Mouse (Mus musculus) frontal cortex, postnatal 14 days (tissue): ENCODE results near the gene Fanca.
A peak's percentile ranks its signal among the peaks of the same experiment; 100 is the strongest.

Source experiments
- DNase-seq, 2 experiments: peaks; one replicate each; pipeline ENCODE4 v3.0.0; 2022; ENCODE audit warnings: low spot score in 2 of 2

Gene Fanca

GRCm38 (mm10) chr8:123318467-123318911, at the start of gene Fanca:
Gene Fanca, minus strand, starts transcription at chr8:123318576.
- DNase-seq, result peak; percentile 77 to 88

DNA sequence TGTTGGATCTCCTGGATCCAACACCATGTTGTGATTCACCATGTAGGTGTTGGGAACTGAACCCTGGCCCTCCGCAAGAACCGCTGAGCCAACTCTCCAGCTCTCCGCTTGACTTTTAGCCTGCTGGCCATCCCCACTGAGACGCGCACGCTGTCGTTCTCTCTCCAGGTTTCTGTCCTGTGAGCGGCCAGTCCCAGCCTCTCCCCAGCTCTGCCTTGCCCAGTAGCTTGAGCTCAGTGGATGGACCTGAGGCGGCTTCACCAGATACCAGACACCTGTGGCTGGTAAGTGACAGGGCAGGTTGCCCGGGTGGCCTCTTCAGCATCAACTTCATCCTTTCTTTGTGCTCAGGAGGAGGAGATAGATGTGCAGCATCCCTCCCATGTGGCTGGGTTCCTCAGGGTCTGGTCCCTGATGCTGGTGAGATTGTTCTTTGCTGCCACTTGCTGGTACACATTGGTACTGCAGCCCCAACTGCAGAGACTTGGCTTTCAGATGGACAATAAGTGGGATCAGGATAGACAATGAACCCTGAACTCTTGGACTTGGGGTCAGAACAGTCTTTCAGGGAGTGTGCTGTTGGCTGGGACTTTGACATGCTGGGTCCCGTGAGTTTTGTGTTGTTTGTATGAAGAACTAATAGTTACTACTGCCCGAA, 42.8 kb upstream of the Fanca start:
- DNase-seq, result peak; percentile 61 to 83

DNA sequence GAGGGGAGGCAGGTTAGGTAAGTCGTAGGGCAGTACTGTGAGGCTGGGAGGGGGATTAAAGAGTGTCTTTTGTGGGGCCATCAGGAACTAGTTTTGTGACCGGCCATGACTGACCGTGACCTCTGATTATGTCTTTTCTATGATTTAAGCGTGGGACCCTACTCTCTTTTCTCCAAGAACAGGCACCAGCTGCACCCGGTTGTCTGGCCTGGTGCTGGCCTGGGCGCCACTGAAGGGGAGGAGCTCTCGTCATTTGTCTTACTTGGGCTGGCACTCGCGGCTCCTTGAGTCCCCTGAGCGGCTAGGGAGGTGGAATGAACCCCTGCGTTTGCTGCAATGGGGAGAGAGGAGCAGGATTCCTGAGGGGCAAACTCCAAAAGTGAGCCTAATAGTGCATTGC, 34.8 kb upstream of the Fanca start:
- DNase-seq, result no peak

- DNase-seq, result peak in 1 of 2 experiments; percentile 47
Measured at GRCm38 (mm10) chr8:123352786-123353185, 34.4 kb upstream of the Fanca start.

DNA sequence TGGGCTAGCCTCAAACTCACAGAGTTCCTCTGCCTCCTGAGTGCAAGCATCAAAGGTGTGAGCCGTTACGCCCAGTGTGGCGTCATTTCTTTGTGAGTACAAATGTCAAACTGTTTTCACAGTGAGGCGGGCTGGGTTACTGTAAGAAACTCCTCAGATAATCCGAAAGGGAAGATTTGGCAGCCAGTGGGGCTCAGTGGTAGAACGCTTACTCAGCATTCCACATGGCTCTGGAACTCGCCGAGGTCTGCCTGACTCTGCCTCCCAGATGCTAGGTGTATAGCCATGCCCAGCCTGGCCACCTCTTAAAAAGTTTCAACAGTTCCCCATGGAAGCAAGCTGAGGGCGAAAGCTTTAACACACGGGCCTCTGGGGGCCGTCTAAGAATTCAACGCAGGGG, 33.7 kb upstream of the Fanca start:
- DNase-seq, result no peak

GRCm38 (mm10) chr8:123349073-123349472, 30.7 kb upstream of the Fanca start:
- no peak for DNase-seq

DNA sequence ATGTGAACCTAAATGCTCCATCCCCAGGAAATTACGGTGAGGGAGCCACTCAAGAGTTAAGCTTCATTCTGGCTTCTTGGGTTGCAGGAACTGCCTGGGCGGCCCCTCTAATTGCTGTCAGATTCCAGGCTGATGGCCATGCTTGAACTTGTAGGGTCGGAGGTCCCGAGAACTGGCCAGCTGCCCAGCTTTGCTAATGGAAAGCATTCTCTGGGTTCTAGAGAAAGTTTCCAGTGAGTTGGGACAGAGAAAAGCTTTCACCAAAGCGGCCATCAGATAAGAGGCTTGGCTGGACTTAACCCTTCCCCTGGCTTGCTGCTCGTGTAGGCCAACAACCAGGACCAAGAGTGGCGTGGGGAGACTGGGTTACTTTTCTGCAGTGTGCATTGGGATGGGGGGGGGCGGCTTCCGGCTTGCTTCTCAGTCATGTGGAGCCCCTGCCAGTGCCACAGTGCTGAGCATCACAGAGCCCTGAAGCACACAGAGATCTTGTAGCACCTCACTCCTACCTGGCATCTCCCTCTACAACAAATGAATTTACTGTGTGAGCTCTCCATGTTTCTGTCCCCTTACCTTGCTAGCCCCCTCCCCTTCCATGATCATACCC, 30.0 kb upstream of the Fanca start:
- no peak for DNase-seq

DNA sequence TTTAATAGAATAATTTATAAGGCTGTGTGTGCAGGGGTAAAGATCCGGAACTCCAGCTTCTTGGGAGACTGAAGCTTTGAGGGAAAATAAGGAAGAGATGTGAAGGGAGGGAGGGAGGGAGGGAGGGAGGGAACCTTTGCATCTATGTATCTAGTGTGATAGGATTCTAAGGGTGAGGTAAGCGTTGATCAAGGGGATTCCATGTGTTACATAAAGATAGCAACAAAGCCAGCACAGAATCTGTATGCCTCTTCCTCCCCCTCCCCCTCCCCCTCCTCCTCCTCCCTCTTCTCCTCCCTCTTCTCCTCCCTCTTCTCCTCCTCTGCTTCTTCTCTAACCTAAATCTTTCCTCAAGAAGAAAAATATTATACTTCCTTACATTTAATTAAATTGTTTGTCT, 28.9 kb upstream of the Fanca start:
- DNase-seq, result no peak

GRCm38 (mm10) chr8:123345856-123346255, 27.5 kb upstream of the Fanca start:
- DNase-seq, result no peak

- no peak for DNase-seq
Measured at GRCm38 (mm10) chr8:123345135-123345534, 26.8 kb upstream of the Fanca start.

- no peak for DNase-seq
Measured at GRCm38 (mm10) chr8:123343422-123343821, 25.0 kb upstream of the Fanca start.

GRCm38 (mm10) chr8:123342911-123343310, 24.5 kb upstream of the Fanca start:
- no peak for DNase-seq

- no peak for DNase-seq
Measured at GRCm38 (mm10) chr8:123342253-123342652, 23.9 kb upstream of the Fanca start.

- no peak for DNase-seq
Measured at GRCm38 (mm10) chr8:123341040-123342015, 23.0 kb upstream of the Fanca start.

GRCm38 (mm10) chr8:123340071-123340470, 21.7 kb upstream of the Fanca start:
- DNase-seq, result no peak

DNA sequence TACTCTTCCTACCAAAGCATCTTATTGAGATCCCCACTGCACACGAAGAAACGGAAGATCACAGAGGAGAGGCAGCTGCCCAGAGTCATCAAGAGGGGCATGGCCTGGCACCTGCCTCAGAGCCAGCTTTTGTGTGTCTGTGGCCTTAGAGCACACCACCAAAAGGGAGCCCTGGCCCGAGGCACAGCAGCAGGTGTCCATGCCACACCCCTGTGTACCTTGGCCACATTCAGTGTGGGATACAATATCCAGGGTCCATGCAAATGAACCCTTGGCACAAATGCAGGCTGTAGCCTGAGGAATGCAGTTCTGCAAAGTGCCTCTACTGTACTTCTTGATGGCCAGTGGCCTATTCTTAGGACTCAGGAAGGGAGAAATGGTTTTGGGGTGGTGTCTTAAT, 19.1 kb upstream of the Fanca start:
- no peak for DNase-seq

GRCm38 (mm10) chr8:123334467-123334866, 16.1 kb upstream of the Fanca start:
- DNase-seq, result no peak

GRCm38 (mm10) chr8:123333864-123334263, 15.5 kb upstream of the Fanca start:
- no peak for DNase-seq

GRCm38 (mm10) chr8:123333091-123333587, 14.8 kb upstream of the Fanca start:
- no peak for DNase-seq

DNA sequence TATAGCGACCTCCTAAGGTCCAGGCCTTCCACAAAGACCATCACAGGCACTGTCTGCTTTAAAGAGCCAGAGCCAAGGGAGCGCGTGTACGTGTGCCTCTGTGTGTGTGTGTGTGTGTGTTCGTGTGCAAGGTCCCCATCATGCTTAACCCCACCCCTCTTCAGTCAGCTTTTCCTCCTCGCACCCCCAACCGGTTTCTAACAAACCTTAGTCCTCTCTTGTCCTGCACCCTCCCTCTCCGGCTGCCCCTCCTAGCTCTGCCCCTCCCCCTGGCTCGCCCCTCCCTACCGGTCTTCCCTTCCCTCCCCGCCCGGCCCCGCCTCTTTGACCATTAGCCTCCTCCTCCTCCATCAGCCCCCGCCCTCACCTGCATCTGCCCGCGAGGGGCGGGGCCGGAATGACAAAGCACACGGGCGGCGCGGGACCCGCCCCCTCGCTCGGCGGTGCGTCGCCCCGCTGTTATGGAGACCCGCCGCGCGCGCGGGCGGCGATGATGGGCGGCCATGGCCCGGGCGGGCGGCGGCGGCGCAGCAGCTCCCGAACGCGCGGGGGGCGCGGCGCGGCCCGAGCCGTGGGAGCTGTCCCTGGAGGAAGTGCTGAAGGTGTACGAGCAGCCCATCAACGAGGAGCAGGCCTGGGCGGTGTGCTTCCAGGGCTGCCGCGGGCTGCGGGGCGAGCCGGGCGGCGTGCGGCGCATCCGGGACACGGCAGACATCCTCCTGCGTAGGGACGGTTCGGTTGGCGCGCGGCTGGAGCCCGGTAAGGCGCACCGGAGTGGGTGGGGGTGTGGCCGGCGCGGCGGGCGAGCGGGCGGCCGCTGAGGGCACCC, 14.1 kb upstream of the Fanca start, which contains the start of gene Spire2:
Gene Spire2, plus strand, starts transcription at position 452 of the 829 bp plus-strand sequence.
- DNase-seq, result peak; percentile 33 to 44

GRCm38 (mm10) chr8:123331810-123332209, 13.4 kb upstream of the Fanca start:
- DNase-seq, result no peak
